Mouse (Mus musculus) heart, adult 2 months (tissue): ENCODE data around the gene Tnfsf13.

Experiments
- CTCF ChIP-seq: fragments of 200-600 bp; IDR thresholded peaks from 2 replicates; pipeline ENCODE4 v1.8.1; 2022; ENCODE audit warnings: antibody characterized with exemption, mild to moderate bottlenecking, moderate library complexity
- POLR2A ChIP-seq: fragments of 200-500 bp; IDR thresholded peaks from 2 replicates; pipeline ENCODE4 v1.6.1; 2011; ENCODE audit warnings: mild to moderate bottlenecking, low read depth, low read length, control low read depth; ENCODE audit not compliant: insufficient read depth

DNA sequence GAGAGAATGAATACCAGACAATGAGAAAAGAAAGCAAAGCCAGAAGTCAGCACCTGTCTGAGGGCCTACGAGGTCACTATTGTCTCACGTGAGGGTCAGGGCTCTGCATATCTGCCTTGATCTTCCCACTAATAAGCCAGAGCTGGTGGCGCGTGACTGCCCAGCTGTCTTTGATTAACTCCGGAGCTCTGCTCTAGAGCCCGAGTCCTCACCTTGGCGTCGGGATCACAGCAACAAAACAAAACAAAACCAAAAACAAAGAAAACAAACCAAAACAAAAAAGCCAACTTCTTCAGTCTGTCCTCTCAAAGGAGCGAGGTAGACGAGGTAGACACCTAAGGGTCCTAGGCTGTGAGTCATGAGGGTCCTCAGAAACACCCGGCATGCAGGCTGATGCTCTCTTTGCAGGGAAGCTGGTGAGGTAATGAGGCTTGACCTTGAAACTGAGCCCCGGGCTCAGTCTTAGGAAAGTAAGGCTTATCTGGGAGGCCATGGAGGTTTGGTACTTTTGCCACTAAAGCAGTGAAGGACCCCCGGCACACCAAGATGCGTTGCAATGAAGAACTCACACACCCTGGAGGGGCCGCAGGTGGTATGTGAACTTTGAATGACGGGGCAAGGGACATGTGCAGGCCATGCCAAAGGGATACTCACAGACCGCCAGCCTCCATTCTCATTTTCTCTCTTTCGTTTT is 29.2 kb upstream of the Tnfsf13 start:
- no peak for TF ChIP-seq CTCF
- no peak for TF ChIP-seq POLR2A
